Mouse (Mus musculus) left cerebral cortex, postnatal 10 days (tissue): ENCODE data around the gene Sema4d. TPM values are rescaled to one million over a fixed set of nuclear protein-coding genes. Genes with fewer than 3 reads are reported as not detected.
A peak's percentile ranks its signal among the peaks of the same experiment; 100 is the strongest.

ENCODE experiments used
- DNase-seq, 2 experiments: peaks; one replicate each; pipeline ENCODE4 v3.0.0; 2021 to 2022; ENCODE audit warnings: low spot score in 2 of 2, mixed read lengths in 1 of 2; ENCODE audit errors: extremely low spot score in 1 of 2
- intact Hi-C: fragments of 180-260 bp; cut with DNase I; formaldehyde crosslinking; loops from one replicate; pipeline ENCODE4 v1.15.1; 2025
- total RNA-seq, 2 experiments: library from RNA; stranded (reverse); gene quantifications; 2 replicates each; pipeline ENCODE4 v1.2.3; 2021

Sema4d gene
- total RNA-seq, 2 experiments from 2014 or later = 66.1 to 77.0 TPM

DNA sequence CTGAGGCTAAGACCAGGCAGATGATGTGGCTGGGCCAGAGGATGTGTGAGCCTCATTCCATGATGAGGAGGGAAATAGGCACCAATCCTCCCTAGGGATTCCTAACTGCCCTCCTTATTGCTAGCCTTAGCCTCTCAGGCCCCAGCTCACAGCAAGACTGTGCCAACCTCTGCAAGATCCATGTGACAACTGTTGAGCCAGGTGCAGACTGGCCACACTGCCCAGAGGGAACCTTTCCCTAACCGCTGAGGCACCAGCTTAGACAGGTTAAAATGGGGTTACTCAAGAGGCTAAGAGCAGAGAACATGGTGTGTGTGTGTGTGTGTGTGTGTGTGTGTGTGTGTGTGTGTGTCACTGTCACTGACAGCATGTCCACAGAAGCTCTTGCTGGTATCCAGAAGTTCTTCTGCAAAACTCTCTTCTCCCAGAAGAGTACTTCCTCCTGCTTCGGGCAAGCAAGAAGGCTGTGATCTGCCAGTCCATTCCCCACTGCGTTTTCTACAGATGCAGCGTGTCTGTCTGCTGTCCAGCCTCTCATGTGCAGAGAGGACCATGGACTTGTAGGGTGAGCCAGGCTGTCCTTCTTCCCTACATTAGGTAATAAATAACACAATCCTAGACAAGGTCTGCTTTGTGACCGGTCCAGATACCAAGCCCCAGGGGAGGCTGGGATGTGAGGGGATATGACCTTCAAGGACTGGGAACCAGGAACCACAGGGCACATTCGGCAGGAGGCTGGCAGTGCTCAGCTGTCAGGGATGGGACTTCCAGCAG, 24.8 kb upstream of the Sema4d start:
- DNase-seq = no peak
- intact Hi-C loops = no loop called here

DNA sequence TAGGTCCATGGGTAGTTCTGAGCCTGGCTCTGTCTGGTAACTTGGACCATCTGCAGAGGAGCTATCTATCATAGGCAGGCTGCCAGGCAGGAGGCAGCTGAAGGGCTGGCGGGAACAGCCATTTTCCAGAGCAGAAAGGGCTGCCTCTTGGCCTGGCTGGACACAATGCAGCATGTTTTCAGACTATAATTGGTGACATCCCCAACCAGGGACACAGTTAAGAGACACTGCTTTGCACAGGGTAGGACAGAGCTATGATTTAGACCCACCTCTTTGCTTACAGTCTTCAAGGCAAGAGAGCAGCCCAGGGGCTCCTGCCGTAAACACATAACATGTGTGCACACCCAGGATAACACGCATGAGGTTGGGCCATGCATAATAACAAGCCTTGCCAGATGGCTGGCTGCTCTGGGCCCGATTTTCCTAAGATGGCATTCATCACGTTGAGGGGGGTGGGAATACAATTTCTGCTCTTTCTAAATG, 23.1 kb upstream of the Sema4d start:
- peak in 1 of 2 experiments; percentile 58 for DNase-seq
- intact Hi-C loops = no loop called here

GRCm38 (mm10) chr13:51815865-51816504, 22.4 kb upstream of the Sema4d start:
- intact Hi-C loops = no loop called here
- peak in 1 of 2 experiments; percentile 38 for DNase-seq

DNA sequence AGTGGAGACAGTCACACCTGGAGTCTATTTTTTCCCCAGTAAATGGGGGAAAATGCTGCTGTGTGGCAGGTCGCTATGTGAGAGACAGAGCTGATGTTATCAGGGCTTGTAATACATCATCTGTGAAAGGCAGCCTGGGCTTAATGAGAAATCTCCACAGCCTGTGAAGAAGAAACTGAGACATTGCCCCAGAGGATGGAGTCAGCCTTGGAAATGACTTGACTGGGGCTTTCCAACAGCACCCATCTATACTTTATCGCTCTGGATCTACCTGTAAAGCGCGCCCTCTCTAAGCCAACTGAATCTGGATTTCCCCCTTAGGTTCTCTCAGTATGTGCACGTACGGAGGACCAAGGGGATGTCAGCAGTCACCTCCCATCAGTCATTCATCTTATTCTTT, 21.1 kb upstream of the Sema4d start:
- intact Hi-C loops = no loop called here

DNA sequence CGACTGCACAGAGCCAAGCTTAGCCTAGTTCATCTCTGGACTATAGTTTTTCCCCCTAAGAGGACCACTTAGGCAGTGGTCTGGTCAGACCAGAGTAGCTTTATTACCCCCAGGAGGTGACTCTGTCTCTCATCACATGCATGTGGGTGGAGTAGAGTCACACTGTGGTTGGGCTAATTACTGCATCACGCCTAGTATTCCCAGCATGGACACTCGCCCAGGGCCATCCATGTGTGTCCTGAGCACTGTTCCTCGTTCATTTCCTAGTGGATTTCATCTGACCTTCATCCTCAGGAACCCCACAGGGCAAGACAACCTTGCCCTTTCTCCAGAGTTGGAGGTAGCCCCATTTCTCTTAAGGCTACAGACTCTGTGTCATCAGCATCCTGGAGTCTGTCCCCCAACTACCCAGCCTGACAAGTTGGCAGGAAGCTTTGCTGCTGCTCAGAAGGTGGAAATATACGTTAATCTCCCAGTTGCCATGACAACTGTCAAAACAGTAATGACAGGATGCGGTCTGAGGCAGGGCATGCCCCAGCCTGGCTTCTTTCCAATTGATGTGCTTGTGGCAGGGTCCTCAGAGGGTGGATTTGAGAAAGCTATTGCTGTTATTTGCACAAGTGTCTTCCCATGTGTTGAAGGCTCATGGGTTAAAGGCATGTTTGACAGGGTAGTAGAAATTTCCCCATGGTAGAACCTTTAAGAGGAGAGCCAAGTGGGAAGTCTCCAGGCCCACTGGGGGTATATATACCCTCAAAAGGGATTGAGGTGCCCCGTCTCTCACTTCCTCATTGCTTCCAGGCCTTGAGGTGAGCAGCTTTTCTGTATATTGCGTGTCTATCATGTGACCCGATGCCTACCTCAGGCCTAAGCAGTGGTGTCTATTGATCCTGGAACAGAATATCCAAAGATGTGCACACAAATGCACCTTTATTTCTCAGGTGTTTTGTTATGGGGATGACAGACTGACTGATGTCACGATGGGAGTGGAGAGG, 20.4 kb upstream of the Sema4d start:
- intact Hi-C loops = no loop called here
- DNase-seq = no peak

More for the DNA sequence above, 21.1 kb upstream of the Sema4d start:
- no peak for DNase-seq

DNA sequence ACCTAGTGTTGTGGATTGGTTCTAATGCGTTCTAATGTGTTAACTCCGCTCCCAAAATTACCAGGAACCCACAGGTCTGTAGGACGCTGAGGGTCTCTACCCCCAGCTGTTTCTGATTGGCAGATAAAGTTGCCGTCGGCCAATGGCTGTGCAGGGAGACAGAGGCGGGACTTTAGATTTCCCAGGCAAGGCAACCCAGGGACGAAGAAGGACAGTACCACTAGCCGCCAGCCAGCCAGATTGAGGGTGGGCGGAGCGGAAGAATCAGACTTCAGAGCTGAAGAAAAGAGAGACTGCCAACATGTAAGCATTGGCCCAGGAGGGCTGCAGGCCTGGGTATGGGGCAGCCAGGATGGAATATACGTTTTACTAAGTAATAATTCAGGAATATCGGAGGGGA, 14.6 kb upstream of the Sema4d start:
- intact Hi-C loops = no loop called here
- DNase-seq = peak in 1 of 2 experiments; percentile 59

- no peak for DNase-seq
- intact Hi-C loops = no loop called here
These were observed 12.7 kb upstream of the Sema4d start for GRCm38 (mm10) chr13:51806220-51806619.

DNA sequence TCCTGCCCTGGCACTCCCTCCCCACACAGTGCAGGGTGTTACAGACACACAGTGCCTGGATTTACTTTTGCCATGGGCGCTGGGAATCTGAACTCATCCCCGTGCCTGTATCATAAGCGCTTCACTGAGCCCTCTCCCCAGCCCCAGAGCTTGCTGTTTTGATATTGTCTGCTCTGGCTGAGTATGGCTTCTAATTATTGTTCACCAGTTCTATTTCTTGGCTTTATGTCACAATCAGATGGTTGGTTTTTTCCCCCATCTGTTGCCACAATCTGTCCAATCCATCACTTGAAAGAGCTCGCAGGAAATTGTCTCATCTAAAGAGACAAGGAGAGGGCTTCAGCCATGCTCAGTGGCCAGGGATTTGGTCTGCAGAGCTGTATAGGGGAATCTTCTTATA, 12.1 kb upstream of the Sema4d start:
- intact Hi-C loops = no loop called here
- no peak for DNase-seq

DNA sequence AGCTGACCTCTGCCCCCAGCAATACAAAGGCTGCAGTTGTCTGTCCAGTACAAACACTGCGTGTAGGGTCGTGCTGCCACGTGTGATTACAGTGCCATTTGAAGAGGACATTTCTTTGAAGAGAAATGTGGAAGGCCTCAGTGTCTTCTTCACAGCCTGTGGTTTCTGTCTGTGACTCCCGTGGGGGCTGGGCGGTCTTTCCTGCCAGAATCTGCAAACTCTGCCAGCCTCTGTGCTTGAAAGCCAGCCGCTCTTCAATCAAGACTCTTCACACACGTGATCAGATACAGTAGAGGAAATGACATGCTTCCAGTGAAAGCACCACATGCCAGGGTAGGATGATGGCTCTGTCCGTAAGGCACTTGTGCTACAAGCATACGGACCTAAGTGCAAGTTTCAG, 7.4 kb upstream of the Sema4d start:
- peak in 1 of 2 experiments; percentile 57 for DNase-seq

DNA sequence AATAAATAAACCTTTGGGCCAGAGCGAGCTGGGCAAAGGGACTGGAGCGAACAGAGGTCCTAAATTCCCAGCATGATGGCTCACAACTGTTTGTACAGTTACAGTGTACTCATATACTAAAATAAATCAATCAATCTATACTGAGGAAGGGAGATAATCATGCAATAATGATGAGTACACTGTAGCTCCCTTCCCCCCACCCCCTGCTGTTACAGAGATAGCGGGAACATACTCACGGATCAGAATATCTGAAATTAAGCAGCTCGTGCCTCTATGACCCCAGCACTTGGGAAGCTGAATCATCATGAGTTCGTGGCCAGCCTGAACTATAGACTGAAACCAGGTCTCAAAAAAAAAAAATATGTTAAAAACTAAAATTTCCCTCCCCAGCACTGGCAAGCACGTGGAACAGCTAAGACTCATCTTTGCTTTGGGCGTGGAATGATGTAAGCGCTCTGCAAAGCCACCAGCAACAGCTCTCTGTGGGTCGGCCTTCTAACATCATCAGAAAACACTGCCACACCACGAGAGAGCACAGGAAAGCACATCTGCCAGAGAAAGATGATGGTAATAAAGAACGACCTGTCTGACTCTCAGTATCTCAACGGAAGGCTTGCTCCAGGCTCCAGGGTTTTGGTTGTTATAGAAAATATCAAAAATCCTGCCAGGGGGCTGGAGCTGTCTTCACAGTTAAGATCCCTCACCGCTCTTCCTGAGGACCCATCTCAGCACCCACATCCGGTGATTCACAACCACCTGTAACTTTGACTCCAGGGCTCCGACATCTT, 6.4 kb upstream of the Sema4d start:
- no peak for DNase-seq
- intact Hi-C loops = no loop called here

More for the DNA sequence above, 7.4 kb upstream of the Sema4d start:
- intact Hi-C loops = no loop called here

DNA sequence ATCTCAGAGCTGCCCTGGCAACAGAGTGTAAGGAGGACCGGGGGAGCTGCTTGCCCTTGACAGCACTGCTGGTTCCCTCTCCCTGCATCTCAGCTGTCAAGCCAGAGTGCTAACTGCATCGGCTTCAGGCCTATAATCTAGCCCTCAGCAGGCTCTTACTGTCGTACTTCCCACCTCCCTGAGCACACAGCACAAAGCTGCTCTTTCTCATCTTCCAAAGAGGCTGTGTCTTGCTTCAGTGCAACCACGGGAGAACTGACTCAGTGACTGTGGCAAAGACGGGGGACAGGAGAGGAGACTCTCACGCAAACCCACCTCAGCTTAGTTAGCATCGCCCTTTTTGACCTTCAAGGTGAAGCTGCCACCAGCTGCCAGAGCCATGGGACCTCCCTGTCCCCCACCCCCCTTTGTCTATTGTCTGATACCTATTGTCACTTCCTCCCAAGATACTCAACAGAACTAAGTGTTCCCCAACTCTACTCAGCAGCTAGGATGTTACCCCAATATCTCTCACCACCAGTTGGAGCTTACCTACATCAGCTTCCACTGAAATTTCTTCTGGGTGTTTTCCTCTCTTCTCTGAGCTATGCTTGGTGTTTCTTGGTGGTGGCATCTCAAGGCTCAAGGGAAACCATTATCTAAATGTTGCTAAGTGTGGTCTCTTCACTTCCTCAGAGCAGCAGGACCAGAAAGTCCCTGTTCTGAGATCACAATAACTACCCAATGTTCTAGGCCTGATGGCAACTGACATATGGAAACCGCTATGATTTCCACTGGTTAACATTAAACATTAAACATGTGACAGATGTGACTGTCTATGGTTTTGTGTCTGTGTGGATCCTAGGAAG, 4.6 kb upstream of the Sema4d start:
- no peak for DNase-seq
- intact Hi-C loops = no loop called here

DNA sequence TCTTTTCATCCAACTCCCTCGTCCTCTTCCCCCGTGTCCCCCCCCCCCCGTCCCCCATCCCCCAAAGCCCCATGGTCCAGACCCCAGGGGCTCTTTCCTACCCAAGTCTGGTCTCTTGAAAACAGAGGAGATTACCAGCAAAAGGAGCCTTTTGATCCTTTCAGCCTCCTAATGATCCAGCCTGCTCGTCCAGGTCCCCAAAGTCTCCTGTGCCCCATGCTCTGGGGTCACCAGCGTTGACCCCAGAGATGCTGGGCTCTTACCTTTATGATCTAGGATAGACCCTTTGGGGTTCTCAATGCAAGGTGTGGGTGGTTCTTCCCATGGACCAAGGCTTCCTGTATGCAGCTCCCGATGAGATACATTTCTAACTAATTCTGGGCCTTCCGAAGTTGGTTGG, 401 bp upstream of the Sema4d start:
- DNase-seq = no peak
- intact Hi-C loops = loop anchor here (5.0 kb wide), 1 partner anchor 57 kb away; no protein-coding TSS in a partner anchor

GRCm38 (mm10) chr13:51792729-51793424, 670 bp downstream of the Sema4d start:
- peak in 1 of 2 experiments; percentile 67 for DNase-seq
- intact Hi-C loops = loop anchor here (5.0 kb wide), 1 partner anchor 56 kb away; no protein-coding TSS in a partner anchor

- intact Hi-C loops = loop anchor here (5.0 kb wide), 1 partner anchor 55 kb away; no protein-coding TSS in a partner anchor
These were observed 1.4 kb downstream of the Sema4d start for GRCm38 (mm10) chr13:51792135-51792573.

GRCm38 (mm10) chr13:51791604-51792003, 1.9 kb downstream of the Sema4d start:
- intact Hi-C loops = loop anchor here (5.0 kb wide), 1 partner anchor 54 kb away; no protein-coding TSS in a partner anchor
- no peak for DNase-seq

More at GRCm38 (mm10) chr13:51792135-51792573, 1.4 kb downstream of the Sema4d start:
- peak in 1 of 2 experiments; percentile 49 for DNase-seq

GRCm38 (mm10) chr13:51790793-51791192, 2.8 kb downstream of the Sema4d start:
- intact Hi-C loops = loop anchor here (5.0 kb wide), 1 partner anchor 53 kb away; no protein-coding TSS in a partner anchor
- DNase-seq = no peak
